In the genomic region with DNA sequence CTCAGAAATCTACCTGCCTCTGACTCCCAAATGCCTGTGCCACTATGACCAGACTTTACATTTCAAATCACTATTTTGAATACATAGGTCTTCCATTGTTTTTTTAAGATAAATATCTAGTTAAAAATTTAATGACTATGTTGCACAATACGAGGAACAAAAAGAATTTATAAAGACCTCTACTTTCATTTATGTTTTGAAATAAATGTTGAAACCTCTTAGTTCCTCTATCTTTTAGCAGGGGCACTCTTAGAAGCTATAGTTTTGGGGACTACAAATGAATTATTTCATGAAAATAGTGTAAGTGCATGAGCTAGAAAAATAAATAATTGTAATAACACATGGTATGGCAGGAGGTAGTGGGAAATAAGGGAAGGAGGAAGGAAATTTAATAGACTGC, we compare ENCODE assay signal across 11 mouse cellular contexts.
"Had no signal": no experiment of that assay in that cellular context is flagged by ENCODE, and none has a peak within 500 bp of the region (broad histone marks: within the 10 kb centered on the region; RNA-seq: fewer than 3 reads in every experiment).

No protein-coding gene starts in this region.

- DNase-seq: liver, embryonic 13.5 days; liver, postnatal 0 days; lung, adult 2 months; lung, postnatal 14 days; lung, postnatal 36 days; midbrain, embryonic 14.5 days; right cerebral cortex, postnatal 14 days; thymus, adult 2 months; thymus, postnatal 25 days; thymus, postnatal 4 days had no signal

- ATAC-seq: liver, postnatal 0 days; lung, postnatal 0 days had no signal
